Mouse (Mus musculus) heart, embryonic 15.5 days (tissue): ENCODE measurements around the gene Dctn5. TPM values are rescaled to one million over a fixed set of nuclear protein-coding genes. Genes with fewer than 3 reads are reported as not detected.
"Not testable (repeated sequence)": the region's sequence is repeated elsewhere in the genome, so short reads cannot be mapped to it uniquely, and the experiment has no call there.

ENCODE experiments used
- ATAC-seq: fragments of 200-750 bp; cut with Nextera tagmentation; replicated peaks from 2 replicates; pipeline ENCODE4 v1.8.0; 2017; ENCODE audit warnings: low read depth, moderate TSS enrichment; ENCODE audit not compliant: insufficient number of reproducible peaks, insufficient read depth, low FRiP score
- H3K27ac ChIP-seq: fragments of 300-500 bp; sonication (generic); 2 replicates; pipeline ENCODE4 v1.5.1; 2015; ENCODE audit warnings: mild to moderate bottlenecking, inconsistent platforms
- H3K27me3 ChIP-seq: fragments of 300-500 bp; sonication (generic); 2 replicates; pipeline ENCODE4 v1.6.1; 2015; ENCODE audit warnings: inconsistent platforms
- H3K36me3 ChIP-seq: fragments of 300-500 bp; sonication (generic); 2 replicates; pipeline ENCODE4 v1.6.1; 2015; ENCODE audit warnings: mild to moderate bottlenecking, inconsistent platforms
- H3K4me1 ChIP-seq: fragments of 300-500 bp; sonication (generic); replicated peaks from 2 replicates; pipeline ENCODE4 v1.6.1; 2015; ENCODE audit warnings: inconsistent platforms
- H3K4me2 ChIP-seq: fragments of 300-500 bp; sonication (generic); 2 replicates; pipeline ENCODE4 v1.6.1; 2015; ENCODE audit warnings: inconsistent platforms, mild to moderate bottlenecking, moderate library complexity
- H3K4me3 ChIP-seq: fragments of 300-500 bp; sonication (generic); 2 replicates; pipeline ENCODE4 v1.5.1; 2015; ENCODE audit warnings: mild to moderate bottlenecking, inconsistent platforms
- H3K9ac ChIP-seq: fragments of 300-500 bp; sonication (generic); 2 replicates; pipeline ENCODE4 v1.6.1; 2015; ENCODE audit warnings: mild to moderate bottlenecking, inconsistent platforms
- H3K9me3 ChIP-seq: fragments of 300-500 bp; sonication (generic); replicated peaks from 2 replicates; pipeline ENCODE4 v1.6.1; 2016; ENCODE audit warnings: inconsistent platforms
- WGBS: fragments of 180-500 bp; shearing (Covaris S2); methylation state at CpG from one replicate; pipeline ENCODE4 v1.1.7; 2015; ENCODE audit warnings: mixed read lengths; 5-methylcytosine and 5-hydroxymethylcytosine counted together
- polyA plus RNA-seq: library from polyadenylated mRNA; unstranded; fragments of >200 nt; fragmentation: Nextera tagmentation; extraction: Ambion mirVana; gene quantifications from 2 replicates; pipeline ENCODE4 v1.2.1, GENCODE M21; 2015

Dctn5 gene
- polyA plus RNA-seq, result 64.9 and 78.5 TPM in 2 replicates

GRCm38 (mm10) chr7:122132497-122133337 is at the start of gene Dctn5, which contains the start of gene Palb2:
TSS of gene Dctn5 (plus strand) at chr7:122133041.
TSS of gene Palb2 (minus strand) at chr7:122132985.
- H3K9ac ChIP-seq, result peak within 1 kb of the TSS; percentile 86
- peak; percentile 94 for ATAC-seq
- H3K27me3 ChIP-seq, result no peaks in the 10 kb centered on the region
- H3K4me2 ChIP-seq, result peak within 1 kb of the TSS; percentile 84
- WGBS, result under 1% methylated on average over 54 of the region's 54 CpGs
- peaks cover 11% of the 10 kb centered on the region for H3K4me1 ChIP-seq
- no peaks in the 10 kb centered on the region for H3K9me3 ChIP-seq
- H3K36me3 ChIP-seq, result peaks cover 38% of the 10 kb centered on the region
- H3K27ac ChIP-seq, result peak within 1 kb of the TSS; percentile 80
- H3K4me3 ChIP-seq, result peak within 1 kb of the TSS; percentile 90

- Histone ChIP-seq H3K4me1 (0 out of 2 replicates have a peak, but pooled peaks cover 4% of the 10 kb centered on the region), H3K27ac (no peak overlapping the region), H3K36me3 (peaks cover 65% of the 10 kb centered on the region), H3K4me3 (no peak overlapping the region), H3K27me3 (no peaks in the 10 kb centered on the region), H3K9me3 (no peaks in the 10 kb centered on the region), H3K9ac (no peak overlapping the region), H3K4me2 (no peak overlapping the region)
- WGBS, result 86% methylated on average over 11 of the region's 11 CpGs
- no peak for ATAC-seq
Measured at GRCm38 (mm10) chr7:122087195-122087982, 45.5 kb upstream of the Dctn5 start.

- Histone ChIP-seq H3K9ac (no peak overlapping the region), H3K4me3 (no peak overlapping the region), H3K27me3 (no peaks in the 10 kb centered on the region), H3K4me1 (peaks cover 8% of the 10 kb centered on the region), H3K9me3 (no peaks in the 10 kb centered on the region), H3K27ac (no peak overlapping the region), H3K36me3 (peaks cover 87% of the 10 kb centered on the region), H3K4me2 (no peak overlapping the region)
- ATAC-seq, result no peak
- WGBS, result 91% methylated on average over 2 of the region's 2 CpGs
Measured at GRCm38 (mm10) chr7:122094564-122095330, 38.1 kb upstream of the Dctn5 start.

GRCm38 (mm10) chr7:122098009-122098408 is 34.8 kb upstream of the Dctn5 start:
- Histone ChIP-seq H3K36me3 (peaks cover 56% of the 10 kb centered on the region), H3K4me2 (no peak overlapping the region), H3K27me3 (no peaks in the 10 kb centered on the region), H3K4me3 (no peak overlapping the region), H3K27ac (no peak overlapping the region), H3K9me3 (no peaks in the 10 kb centered on the region), H3K4me1 (peaks cover 25% of the 10 kb centered on the region), H3K9ac (no peak overlapping the region)
- WGBS, result 91% methylated on average over 3 of the region's 3 CpGs
- no peak for ATAC-seq

GRCm38 (mm10) chr7:122099222-122099621 is 33.6 kb upstream of the Dctn5 start:
- WGBS, result 46% methylated on average over 4 of the region's 4 CpGs
- Histone ChIP-seq H3K4me1 (peaks cover 25% of the 10 kb centered on the region), H3K36me3 (peaks cover 43% of the 10 kb centered on the region), H3K4me3 (no peak overlapping the region), H3K27me3 (no peaks in the 10 kb centered on the region), H3K9ac (no peak overlapping the region), H3K9me3 (no peaks in the 10 kb centered on the region), H3K27ac (no peak overlapping the region), H3K4me2 (no peak overlapping the region)
- no peak for ATAC-seq

GRCm38 (mm10) chr7:122101014-122101746 is 31.7 kb upstream of the Dctn5 start:
- H3K27ac ChIP-seq, result peak overlapping the region; percentile 79
- H3K4me3 ChIP-seq, result peak overlapping the region; percentile 77
- not testable (repeated sequence) for H3K27me3 ChIP-seq, H3K9me3 ChIP-seq
- peaks cover 25% of the 10 kb centered on the region for H3K4me1 ChIP-seq
- ATAC-seq, result peak; percentile 80
- WGBS, result 5% methylated on average over 28 of the region's 28 CpGs
- peak overlapping the region; percentile 83 for H3K4me2 ChIP-seq
- peak overlapping the region; percentile 93 for H3K9ac ChIP-seq
- H3K36me3 ChIP-seq, result peaks cover 24% of the 10 kb centered on the region

- WGBS, result under 1% methylated on average over 37 of the region's 43 CpGs
Measured at GRCm38 (mm10) chr7:122101747-122102244, 31.0 kb upstream of the Dctn5 start, which contains the start of gene Ndufab1. TSS of gene Ndufab1 (minus strand) at chr7:122101886.

GRCm38 (mm10) chr7:122108206-122108605 is 24.6 kb upstream of the Dctn5 start:
- WGBS, result 87% methylated on average over 6 of the region's 6 CpGs
- Histone ChIP-seq H3K4me3 (no peak overlapping the region), H3K4me2 (no peak overlapping the region), H3K27ac (no peak overlapping the region), H3K9ac (no peak overlapping the region), H3K36me3 (peaks cover 12% of the 10 kb centered on the region; the same call in 1 of the 2 replicates), H3K27me3 (no peaks in the 10 kb centered on the region), H3K9me3 (no peaks in the 10 kb centered on the region), H3K4me1 (no peaks in the 10 kb centered on the region)
- ATAC-seq, result no peak

More at GRCm38 (mm10) chr7:122101747-122102244, 31.0 kb upstream of the Dctn5 start, which contains the start of gene Ndufab1:
- Histone ChIP-seq H3K4me1 (peaks cover 25% of the 10 kb centered on the region), H3K9ac (peak within 1 kb of the TSS; percentile 93), H3K9me3 (no peaks in the 10 kb centered on the region), H3K36me3 (peaks cover 18% of the 10 kb centered on the region), H3K4me3 (peak within 1 kb of the TSS; percentile 77), H3K4me2 (peak within 1 kb of the TSS; percentile 83), H3K27ac (peak within 1 kb of the TSS; percentile 79), H3K27me3 (no peaks in the 10 kb centered on the region)
- ATAC-seq, result peak; percentile 98

- H3K27ac ChIP-seq, result no peak overlapping the region
- H3K9ac ChIP-seq, result no peak overlapping the region
- no peaks in the 10 kb centered on the region for H3K27me3 ChIP-seq
- no peaks in the 10 kb centered on the region for H3K4me1 ChIP-seq
- no peak overlapping the region for H3K4me2 ChIP-seq
- ATAC-seq, result no peak
- WGBS, result 81% methylated on average over 4 of the region's 4 CpGs
- H3K36me3 ChIP-seq, result peaks cover 50% of the 10 kb centered on the region
- H3K4me3 ChIP-seq, result no peak overlapping the region
- no peaks in the 10 kb centered on the region for H3K9me3 ChIP-seq
Measured at GRCm38 (mm10) chr7:122123518-122123917, 9.3 kb upstream of the Dctn5 start.

- Histone ChIP-seq H3K27me3 (no peaks in the 10 kb centered on the region), H3K9me3 (no peaks in the 10 kb centered on the region), H3K27ac (no peak overlapping the region), H3K9ac (no peak overlapping the region), H3K4me3 (no peak overlapping the region), H3K4me1 (no peaks in the 10 kb centered on the region), H3K36me3 (peaks cover 44% of the 10 kb centered on the region), H3K4me2 (no peak overlapping the region)
- ATAC-seq, result no peak
- WGBS, result 73% methylated on average over 8 of the region's 8 CpGs
Measured at GRCm38 (mm10) chr7:122125636-122126035, 7.2 kb upstream of the Dctn5 start.
